Mouse (Mus musculus) urinary bladder, postnatal 10 days (tissue): Measurements from ENCODE around the gene Sart3.
"Not testable (repeated sequence)": the region's sequence is repeated elsewhere in the genome, so short reads cannot be mapped to it uniquely, and the experiment has no call there.

Experiments used
- DNase-seq: peaks from one replicate; pipeline ENCODE4 v3.0.0; 2022; ENCODE audit warnings: low spot score

Sart3 gene

GRCm38 (mm10) chr5:113772450-113772895 is at the start of gene Sart3, which contains the start of gene Iscu:
Gene Sart3 (minus strand): TSS chr5:113772510.
Gene Iscu (plus strand): TSS chr5:113772748.
- peak; percentile 80 for DNase-seq

- DNase-seq, result no peak
Observed at GRCm38 (mm10) chr5:113818572-113818971, 46.3 kb upstream of the Sart3 start.

DNA sequence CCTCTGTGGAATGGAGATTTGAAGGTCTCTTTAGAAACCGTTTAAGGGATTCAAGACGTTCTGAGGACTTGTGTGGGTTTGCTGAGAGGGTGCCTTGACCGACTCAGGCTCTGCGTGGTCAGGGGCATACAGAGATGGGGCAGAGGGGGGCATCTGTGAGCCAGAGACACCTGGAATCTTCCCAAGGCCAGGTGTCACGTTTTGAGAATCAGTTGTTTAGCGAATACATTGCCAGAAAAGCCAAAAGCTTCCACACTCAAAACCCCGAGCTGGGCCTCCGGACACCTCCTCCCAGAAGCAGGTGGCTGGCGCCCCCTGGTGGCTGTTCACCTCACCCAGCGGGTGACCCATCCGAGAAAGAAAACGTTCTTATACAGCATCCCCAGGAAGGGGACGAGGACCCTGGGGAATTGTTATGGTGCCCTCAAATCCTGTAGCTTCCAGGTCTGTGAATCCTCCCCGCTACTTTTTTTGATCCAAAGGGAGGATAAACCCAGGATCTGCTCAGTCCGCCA is 43.4 kb upstream of the Sart3 start:
- DNase-seq, result no peak

- no peak for DNase-seq
Observed at GRCm38 (mm10) chr5:113815041-113815389, 42.7 kb upstream of the Sart3 start.

GRCm38 (mm10) chr5:113814111-113815040 is 42.1 kb upstream of the Sart3 start:
- no peak for DNase-seq

GRCm38 (mm10) chr5:113813608-113814007 is 41.3 kb upstream of the Sart3 start:
- no peak for DNase-seq

GRCm38 (mm10) chr5:113812638-113813037 is 40.3 kb upstream of the Sart3 start:
- DNase-seq, result no peak

DNA sequence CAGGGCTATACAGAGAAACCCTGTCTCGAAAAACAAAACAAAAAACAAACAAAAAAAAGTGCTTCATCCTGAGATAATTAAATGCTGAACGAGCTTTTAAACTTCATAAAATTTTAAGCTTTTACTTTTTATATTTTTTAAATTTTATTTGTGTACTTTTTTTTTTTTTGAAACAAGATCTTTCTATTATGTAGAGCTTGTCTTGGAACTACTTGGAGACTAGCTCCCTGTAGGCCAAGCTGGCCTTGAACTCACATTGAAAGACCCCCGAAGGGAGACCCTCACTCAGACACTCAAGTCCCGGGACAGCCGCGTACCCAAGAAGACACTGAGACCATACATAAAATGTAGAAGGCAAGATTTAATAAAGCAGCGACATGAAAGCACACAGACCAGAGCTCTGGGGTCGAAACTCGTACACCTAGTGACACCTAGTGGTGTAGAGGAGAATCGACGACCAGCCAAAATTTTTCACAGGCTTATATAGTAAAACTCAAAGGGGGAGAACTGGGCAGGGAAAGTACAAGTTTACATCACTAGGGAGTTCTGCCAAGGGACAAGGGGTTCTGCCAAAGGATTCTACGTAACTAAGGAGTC is 39.6 kb upstream of the Sart3 start:
- DNase-seq, result not testable (repeated sequence)

GRCm38 (mm10) chr5:113810111-113810510 is 37.8 kb upstream of the Sart3 start:
- DNase-seq, result no peak

- DNase-seq, result no peak
Observed at GRCm38 (mm10) chr5:113808177-113808576, 35.9 kb upstream of the Sart3 start.

DNA sequence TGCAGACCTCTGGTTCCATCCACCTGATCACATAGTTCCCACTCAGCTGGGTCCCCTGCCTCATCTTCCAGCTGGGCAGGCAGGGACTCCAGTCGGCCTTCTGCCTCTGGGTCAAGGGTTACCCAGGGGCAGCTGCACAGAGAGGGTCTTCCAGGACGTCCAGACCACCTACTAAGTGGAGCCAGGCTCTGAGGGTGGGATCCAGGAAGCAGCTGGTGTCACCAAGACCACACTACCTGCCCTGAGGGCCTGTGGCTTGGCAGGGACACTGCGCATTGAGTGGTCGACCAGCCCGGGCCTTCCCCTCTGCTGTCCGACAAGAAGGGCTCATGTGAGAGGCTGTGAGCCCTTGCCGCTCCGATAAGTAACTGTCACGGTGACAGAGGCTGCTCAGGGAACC is 35.4 kb upstream of the Sart3 start:
- no peak for DNase-seq

DNA sequence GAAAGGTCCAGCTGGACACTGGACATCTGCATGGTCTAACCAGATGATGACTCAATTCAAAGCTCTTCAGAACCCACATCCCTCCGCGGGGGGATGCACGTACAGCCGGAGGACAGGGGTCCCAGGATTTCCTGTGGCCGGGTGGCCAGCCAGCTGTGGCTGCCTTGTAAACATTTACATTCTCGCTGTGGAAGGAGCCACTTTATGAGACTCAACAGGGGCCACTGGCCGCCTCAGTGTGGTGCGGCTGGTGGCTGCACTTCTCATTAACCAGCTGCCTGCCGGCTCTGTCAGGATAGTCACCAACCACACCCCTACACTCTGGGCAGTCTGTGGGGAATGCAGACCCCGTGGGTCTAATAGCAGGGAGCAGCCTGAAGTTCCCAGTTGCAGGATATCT is 34.1 kb upstream of the Sart3 start:
- DNase-seq, result no peak

DNA sequence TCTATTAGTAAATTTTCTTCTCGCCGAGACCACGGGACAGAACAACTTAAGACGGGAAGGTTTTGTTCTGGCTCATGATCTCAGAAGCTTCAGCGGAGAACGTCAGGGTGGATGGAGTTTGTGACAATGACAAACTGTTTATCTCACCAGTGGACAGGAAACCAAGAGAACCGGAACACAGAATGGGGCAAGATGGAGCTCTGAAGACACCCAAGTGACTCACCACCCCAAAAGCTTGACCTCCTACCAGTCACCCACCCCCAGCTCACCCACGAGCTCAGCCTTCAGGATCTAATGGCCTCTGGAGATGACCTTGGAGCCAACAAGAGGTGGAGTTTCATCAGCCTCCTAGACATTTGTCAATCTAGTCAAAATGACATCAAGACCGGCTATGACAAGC is 33.0 kb upstream of the Sart3 start:
- DNase-seq, result no peak

- DNase-seq, result no peak
Observed at GRCm38 (mm10) chr5:113804395-113804966, 32.2 kb upstream of the Sart3 start.

DNA sequence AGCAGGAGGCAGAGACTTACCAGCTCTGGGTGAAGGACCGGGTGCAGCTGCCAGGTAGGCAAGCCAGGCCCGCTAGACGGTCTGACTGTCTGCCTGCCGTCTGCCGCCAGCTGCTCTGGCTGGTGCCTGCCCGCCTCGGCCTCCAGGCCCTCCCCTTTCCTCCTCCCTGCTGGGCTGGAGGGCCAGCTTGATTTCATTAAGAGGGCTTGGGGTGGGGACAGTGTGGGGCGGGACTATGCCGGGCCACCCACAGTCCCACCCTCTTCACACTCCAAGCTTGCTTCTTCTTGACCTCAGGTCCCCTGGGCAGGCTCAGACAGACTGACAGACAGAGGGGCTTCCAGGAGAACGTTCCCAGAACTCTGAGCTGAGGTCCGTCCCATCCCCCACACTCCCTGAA is 28.0 kb upstream of the Sart3 start, which contains the start of gene Tmem119:
Gene Tmem119 (minus strand): TSS at position 237 of the 400 bp plus-strand sequence.
- DNase-seq, result no peak

DNA sequence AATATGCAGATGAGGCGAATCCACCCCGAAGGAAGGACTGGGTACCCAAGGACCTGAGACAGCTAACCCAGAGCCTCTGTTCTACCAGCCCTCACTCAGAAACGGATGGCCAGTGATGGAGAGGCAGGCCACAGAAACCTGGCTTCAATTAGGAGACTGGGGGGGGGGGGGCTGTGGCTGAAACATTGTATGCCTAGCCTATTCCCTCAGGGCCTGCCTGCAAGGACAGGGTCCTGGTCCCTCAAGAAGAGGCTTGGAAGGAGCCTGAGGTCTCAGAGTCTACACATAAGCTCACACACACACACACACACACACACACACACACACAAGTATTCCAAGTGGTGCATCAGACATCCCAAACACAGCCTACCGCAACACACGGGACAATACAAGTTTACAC is 27.4 kb upstream of the Sart3 start:
- DNase-seq, result no peak

DNA sequence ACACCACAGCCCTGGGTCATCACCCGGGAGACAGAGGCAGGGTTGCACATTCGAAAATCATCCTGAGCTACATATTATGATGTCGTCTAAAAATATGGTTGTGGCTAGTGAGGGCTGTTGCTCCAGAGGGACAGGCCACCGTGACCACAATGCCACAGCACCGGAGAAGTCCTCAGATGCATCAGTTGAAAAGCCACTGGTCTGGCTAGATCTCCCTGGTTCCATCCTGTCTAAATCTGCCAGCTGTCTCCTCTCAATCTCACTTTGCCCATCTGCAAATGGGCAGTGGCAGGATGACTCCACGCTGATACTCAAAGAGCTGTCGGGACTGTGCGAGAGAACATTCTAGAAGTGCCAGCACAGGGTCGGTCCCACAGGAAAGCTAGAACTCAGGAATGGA is 26.2 kb upstream of the Sart3 start:
- DNase-seq, result no peak

- no peak for DNase-seq
Observed at GRCm38 (mm10) chr5:113797149-113797882, 25.0 kb upstream of the Sart3 start.

- DNase-seq, result no peak
Observed at GRCm38 (mm10) chr5:113796401-113797148, 24.3 kb upstream of the Sart3 start.

- no peak for DNase-seq
Observed at GRCm38 (mm10) chr5:113791197-113792095, 19.1 kb upstream of the Sart3 start.
